Mouse (Mus musculus) hindbrain, embryonic 16.5 days (tissue): ENCODE measurements around the gene Rab11fip5. TPM values are rescaled to one million over a fixed set of nuclear protein-coding genes. Genes with fewer than 3 reads are reported as not detected.
A peak's percentile ranks its signal among the peaks of the same experiment; 100 is the strongest.

Experiments used
- ATAC-seq: fragments of 200-750 bp; cut with Nextera tagmentation; 2 replicates; pipeline ENCODE4 v1.8.0; 2017; ENCODE audit warnings: moderate TSS enrichment, moderate library complexity
- H3K27ac ChIP-seq: fragments of 300-500 bp; sonication (generic); 2 replicates; pipeline ENCODE4 v1.5.1; 2014; ENCODE audit warnings: low read depth, mild to moderate bottlenecking, control low read depth, low read length, moderate library complexity
- H3K27me3 ChIP-seq: fragments of 300-500 bp; sonication (generic); replicated peaks from 2 replicates; pipeline ENCODE4 v1.6.1; 2014; ENCODE audit warnings: low read length; ENCODE audit not compliant: control insufficient read depth, insufficient read depth
- H3K36me3 ChIP-seq: fragments of 300-500 bp; sonication (generic); 2 replicates; pipeline ENCODE4 v1.6.1; 2014; ENCODE audit warnings: mild to moderate bottlenecking, low read length, moderate library complexity, mixed read lengths; ENCODE audit not compliant: control insufficient read depth, insufficient read depth
- H3K4me1 ChIP-seq: fragments of 300-500 bp; sonication (generic); 2 replicates; pipeline ENCODE4 v1.6.1; 2014; ENCODE audit warnings: low read depth, low read length; ENCODE audit not compliant: control insufficient read depth, insufficient read depth
- H3K4me2 ChIP-seq: fragments of 300-500 bp; sonication (generic); 2 replicates; pipeline ENCODE4 v1.6.1; 2014; ENCODE audit warnings: mild to moderate bottlenecking, low read length, control low read depth, moderate library complexity
- H3K4me3 ChIP-seq: fragments of 300-500 bp; sonication (generic); 2 replicates; pipeline ENCODE4 v1.5.1; 2014; ENCODE audit warnings: mild to moderate bottlenecking, low read length, control low read depth, moderate library complexity
- H3K9ac ChIP-seq: fragments of 300-500 bp; sonication (generic); 2 replicates; pipeline ENCODE4 v1.6.1; 2014; ENCODE audit warnings: low read depth, mild to moderate bottlenecking, control low read depth, low read length, moderate library complexity
- H3K9me3 ChIP-seq: fragments of 300-500 bp; sonication (generic); 2 replicates; pipeline ENCODE4 v1.6.1; 2014; ENCODE audit warnings: mild to moderate bottlenecking, low read length, moderate library complexity; ENCODE audit not compliant: control insufficient read depth
- WGBS: fragments of 180-500 bp; shearing (Covaris S2); extraction: QIAGEN DNeasy Blood & Tissue Kit; methylation state at CpG from one replicate; pipeline ENCODE4 v1.1.7; 2014; 5-methylcytosine and 5-hydroxymethylcytosine counted together
- polyA plus RNA-seq: library from polyadenylated mRNA; unstranded; fragments of >200 nt; fragmentation: Nextera tagmentation; extraction: Ambion mirVana; gene quantifications from 2 replicates; pipeline ENCODE4 v1.2.1, GENCODE M21; 2015

Gene Rab11fip5
- polyA plus RNA-seq, 1 experiment from 2014 or later = 24.3 TPM

- Histone ChIP-seq H3K4me1 (peaks cover 7% of the 10 kb centered on the region), H3K9me3 (no peaks in the 10 kb centered on the region), H3K4me3 (peak overlapping the region; percentile 62), H3K27me3 (no peaks in the 10 kb centered on the region), H3K27ac (peak overlapping the region; percentile 90), H3K4me2 (peak overlapping the region; percentile 98), H3K9ac (peak overlapping the region; percentile 77), H3K36me3 (peaks cover 11% of the 10 kb centered on the region; the same call in 1 of the 2 replicates)
- WGBS = 4% methylated on average over 13 of the region's 13 CpGs
- ATAC-seq = no peak
These were observed 40.7 kb downstream of the Rab11fip5 start for GRCm38 (mm10) chr6:85333732-85334131.

- WGBS = under 1% methylated on average over 49 of the region's 49 CpGs
- no peaks in the 10 kb centered on the region for H3K9me3 ChIP-seq
- H3K4me2 ChIP-seq = peak within 1 kb of the TSS; percentile 98
- peak within 1 kb of the TSS; percentile 90 for H3K27ac ChIP-seq
- peak within 1 kb of the TSS; percentile 77 for H3K9ac ChIP-seq
- peaks cover 7% of the 10 kb centered on the region for H3K4me1 ChIP-seq
- ATAC-seq = peak; percentile 98
- H3K27me3 ChIP-seq = no peaks in the 10 kb centered on the region
- peak within 1 kb of the TSS; percentile 62 for H3K4me3 ChIP-seq
- peaks cover 11% of the 10 kb centered on the region; the same call in 1 of the 2 replicates for H3K36me3 ChIP-seq
These were observed 41.3 kb downstream of the Rab11fip5 start, which contains the start of gene Sfxn5 for GRCm38 (mm10) chr6:85333000-85333669. Gene Sfxn5 (minus strand): TSS chr6:85333422.

DNA sequence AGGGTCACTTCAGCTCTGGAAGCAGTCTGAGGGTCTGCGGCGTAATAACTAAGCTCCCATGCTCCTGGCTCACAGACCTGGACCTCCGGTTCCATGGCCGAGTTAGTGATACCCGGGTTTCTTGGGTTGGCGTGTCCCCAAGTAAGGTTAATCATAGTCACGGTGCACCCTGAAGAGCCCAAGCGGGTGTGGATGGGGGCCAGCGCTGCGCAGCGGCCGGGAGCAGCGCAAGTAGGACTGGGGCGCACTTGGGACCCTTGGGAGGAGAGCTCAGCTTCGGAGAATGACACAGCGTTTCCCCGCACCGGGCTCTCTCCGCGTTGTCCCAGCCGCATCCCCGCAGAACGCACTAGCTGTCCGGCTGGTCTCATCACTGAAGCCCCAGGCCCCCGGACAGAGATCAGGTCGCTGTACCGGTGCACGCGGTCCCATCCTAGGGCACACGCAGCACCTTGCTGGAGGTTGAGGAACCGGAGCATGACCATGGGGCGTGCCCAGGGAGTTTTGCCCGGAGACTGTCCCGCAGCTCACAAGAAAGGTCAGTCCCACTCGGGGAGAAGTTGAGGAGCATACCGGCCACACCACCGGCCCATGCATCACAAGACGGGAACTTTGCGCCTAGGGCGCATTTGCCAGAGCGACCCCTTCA lies 42.0 kb downstream of the Rab11fip5 start:
- Histone ChIP-seq H3K4me1 (peaks cover 7% of the 10 kb centered on the region), H3K4me2 (peak overlapping the region; percentile 98), H3K36me3 (peaks cover 10% of the 10 kb centered on the region; the same call in 1 of the 2 replicates), H3K9ac (peak overlapping the region; percentile 70), H3K27me3 (no peaks in the 10 kb centered on the region), H3K27ac (peak overlapping the region; percentile 49), H3K4me3 (peak overlapping the region; percentile 62), H3K9me3 (no peaks in the 10 kb centered on the region)
- WGBS = under 1% methylated on average over 41 of the region's 41 CpGs
- peak; percentile 40 for ATAC-seq

GRCm38 (mm10) chr6:85331736-85332135 lies 42.7 kb downstream of the Rab11fip5 start:
- peaks cover 4% of the 10 kb centered on the region; the same call in 1 of the 2 replicates for H3K36me3 ChIP-seq
- peaks cover 7% of the 10 kb centered on the region for H3K4me1 ChIP-seq
- WGBS = 9% methylated on average over 8 of the region's 8 CpGs
- H3K4me2 ChIP-seq = peak overlapping the region; percentile 98
- peak overlapping the region; percentile 36; the same call in 1 of the 2 replicates for H3K9ac ChIP-seq
- no peak overlapping the region; the same call in 1 of the 2 replicates for H3K27ac ChIP-seq
- H3K9me3 ChIP-seq = no peaks in the 10 kb centered on the region
- no peak for ATAC-seq
- peak overlapping the region; percentile 62 for H3K4me3 ChIP-seq
- no peaks in the 10 kb centered on the region for H3K27me3 ChIP-seq

DNA sequence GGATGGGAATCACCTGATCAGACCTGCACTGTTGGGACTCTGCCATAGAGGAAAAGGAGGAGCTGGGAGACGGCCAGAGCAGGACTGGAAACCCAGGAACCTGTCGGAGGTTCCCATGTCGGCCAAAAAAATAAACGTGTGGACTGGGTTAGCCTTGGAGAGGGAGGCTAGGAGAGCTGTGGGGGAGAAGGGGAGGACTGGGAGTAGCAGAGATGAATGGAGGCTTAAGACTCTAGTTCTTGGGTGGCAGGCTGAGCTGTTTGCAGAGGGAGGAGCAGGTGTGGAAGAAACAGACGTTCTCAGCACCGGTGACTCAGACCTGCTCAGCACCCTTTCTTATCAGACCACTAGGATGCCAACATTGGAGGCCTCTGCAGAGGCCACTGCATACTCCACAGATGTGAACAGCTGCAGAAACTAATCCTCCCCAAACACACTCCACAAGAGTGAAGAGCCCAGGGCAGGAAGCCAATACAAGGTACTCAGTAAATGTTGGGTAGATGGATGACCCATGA lies 43.2 kb downstream of the Rab11fip5 start:
- Histone ChIP-seq H3K9ac (no peak overlapping the region), H3K27me3 (no peaks in the 10 kb centered on the region), H3K9me3 (no peaks in the 10 kb centered on the region), H3K27ac (no peak overlapping the region), H3K4me2 (peak overlapping the region; percentile 98), H3K36me3 (no peaks in the 10 kb centered on the region), H3K4me1 (peaks cover 7% of the 10 kb centered on the region), H3K4me3 (peak overlapping the region; percentile 62)
- 46% methylated on average over 6 of the region's 6 CpGs for WGBS
- ATAC-seq = no peak

DNA sequence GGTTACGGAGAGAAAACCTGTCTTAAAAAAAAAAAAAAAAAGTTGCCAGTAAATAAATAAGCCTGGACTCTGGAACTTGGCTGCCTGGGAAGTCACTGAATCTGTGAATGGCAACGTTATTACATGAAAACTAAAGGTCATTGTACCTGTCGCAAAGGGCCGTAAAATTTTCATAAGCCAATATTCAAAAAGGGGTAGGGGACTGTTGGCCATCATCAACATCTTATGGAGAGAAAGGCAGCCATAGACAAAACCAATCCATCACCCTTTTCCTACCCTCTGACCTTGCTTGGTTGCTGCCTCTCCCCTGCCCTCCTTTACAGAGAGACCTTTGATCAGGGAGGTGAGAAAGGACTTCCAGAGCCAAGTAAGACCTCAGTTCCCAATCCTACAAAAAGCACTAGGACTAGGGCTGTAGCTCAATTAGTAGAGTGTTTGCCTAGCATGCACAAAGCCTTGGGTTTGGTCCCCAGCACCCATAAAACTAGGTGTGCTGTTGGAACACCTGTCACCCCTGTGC lies 44.7 kb downstream of the Rab11fip5 start:
- no peaks in the 10 kb centered on the region for H3K9me3 ChIP-seq
- peaks cover 7% of the 10 kb centered on the region for H3K4me1 ChIP-seq
- no peak overlapping the region for H3K27ac ChIP-seq
- H3K4me2 ChIP-seq = no peak overlapping the region
- no peak overlapping the region for H3K4me3 ChIP-seq
- no peaks in the 10 kb centered on the region for H3K36me3 ChIP-seq
- no peak for ATAC-seq
- no peak overlapping the region for H3K9ac ChIP-seq
- WGBS = 97% methylated on average over 4 of the region's 4 CpGs
- no peaks in the 10 kb centered on the region for H3K27me3 ChIP-seq

DNA sequence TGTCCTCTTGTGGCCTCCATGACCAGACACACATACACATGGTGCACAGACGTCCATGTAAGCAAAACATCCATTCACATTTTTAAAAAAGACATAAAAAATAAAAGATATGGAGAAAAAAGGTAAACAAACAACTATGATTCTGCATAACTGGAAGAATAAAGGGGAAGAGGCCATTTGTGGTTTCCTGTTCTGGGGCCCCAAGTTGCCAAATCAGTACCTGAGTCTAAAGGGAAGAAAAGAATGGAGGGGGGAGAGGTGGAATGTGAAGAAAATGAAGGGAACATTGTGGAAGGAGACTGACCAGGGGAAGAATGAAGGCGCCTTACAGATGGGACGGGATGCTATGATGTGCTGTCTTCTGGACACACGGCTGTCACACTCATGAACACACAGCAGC lies 47.9 kb downstream of the Rab11fip5 start:
- H3K4me3 ChIP-seq = no peak overlapping the region
- 87% methylated on average over 4 of the region's 4 CpGs for WGBS
- no peaks in the 10 kb centered on the region for H3K9me3 ChIP-seq
- no peak overlapping the region for H3K9ac ChIP-seq
- no peaks in the 10 kb centered on the region for H3K4me1 ChIP-seq
- H3K4me2 ChIP-seq = no peak overlapping the region
- H3K27ac ChIP-seq = no peak overlapping the region
- H3K27me3 ChIP-seq = no peaks in the 10 kb centered on the region
- ATAC-seq = no peak
- H3K36me3 ChIP-seq = no peaks in the 10 kb centered on the region

GRCm38 (mm10) chr6:85325109-85325508 lies 49.3 kb downstream of the Rab11fip5 start:
- no peak overlapping the region for H3K4me2 ChIP-seq
- H3K4me1 ChIP-seq = no peaks in the 10 kb centered on the region
- WGBS = 47% methylated on average over 2 of the region's 2 CpGs
- H3K36me3 ChIP-seq = no peaks in the 10 kb centered on the region
- no peak for ATAC-seq
- H3K9ac ChIP-seq = no peak overlapping the region
- no peak overlapping the region for H3K4me3 ChIP-seq
- H3K27me3 ChIP-seq = no peaks in the 10 kb centered on the region
- H3K27ac ChIP-seq = no peak overlapping the region
- H3K9me3 ChIP-seq = no peaks in the 10 kb centered on the region

DNA sequence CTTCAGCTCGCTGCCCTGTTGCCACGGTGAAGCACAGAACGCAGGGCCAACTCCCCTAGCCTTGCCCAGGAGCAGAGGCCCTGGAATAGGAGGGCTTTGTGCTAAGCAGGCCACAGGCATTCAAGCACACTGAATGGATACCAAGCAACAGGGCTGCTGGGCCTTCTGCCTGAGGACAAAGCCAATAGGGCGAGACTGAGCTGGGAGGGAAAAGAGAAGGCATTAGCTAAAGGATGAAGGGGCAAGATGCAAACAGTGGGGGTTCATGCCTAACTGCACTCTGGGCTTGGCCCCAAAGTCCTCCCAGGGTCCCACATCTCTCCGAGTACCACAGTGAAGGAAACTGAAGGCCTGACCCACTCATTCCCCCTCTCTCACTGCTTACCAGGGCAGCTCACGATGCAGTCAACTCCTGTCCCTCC lies 54.0 kb downstream of the Rab11fip5 start:
- Histone ChIP-seq H3K36me3 (no peaks in the 10 kb centered on the region), H3K9me3 (no peaks in the 10 kb centered on the region), H3K4me2 (no peak overlapping the region), H3K4me3 (no peak overlapping the region), H3K27ac (peak overlapping the region; percentile 73), H3K27me3 (no peaks in the 10 kb centered on the region), H3K4me1 (no peaks in the 10 kb centered on the region), H3K9ac (no peak overlapping the region)
- ATAC-seq = peak; percentile 98
- WGBS = 19% methylated on average over 6 of the region's 6 CpGs
